In the genomic region with DNA sequence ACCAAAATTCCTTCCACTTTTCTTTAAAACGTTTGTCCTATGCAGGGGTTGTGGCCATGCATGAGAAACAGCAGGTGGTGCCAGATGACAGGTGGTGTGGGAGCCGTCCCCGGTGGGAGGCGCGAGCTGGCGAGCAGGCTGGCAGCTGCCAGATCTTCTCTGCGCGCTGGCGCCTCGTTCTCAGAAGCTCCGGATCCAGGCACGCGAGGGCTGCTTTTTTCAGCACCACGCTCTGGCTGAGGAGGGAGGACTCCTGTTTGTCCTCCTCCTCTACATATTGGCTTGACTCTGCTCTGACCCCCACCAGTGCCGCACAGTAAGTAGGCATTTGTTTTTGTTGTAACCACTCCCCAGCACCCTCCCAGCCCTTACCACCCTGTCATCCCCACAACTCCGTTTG, we compare ENCODE assay signal across 9 mouse cellular contexts. TPM values are rescaled to one million over a fixed set of nuclear protein-coding genes. Genes with fewer than 3 reads are reported as not detected.
DNase-seq lines count a peak whose midpoint lies in the region; ATAC-seq and TF ChIP-seq lines count a peak whose summit lies in the region.
"Had no signal": no experiment of that assay in that cellular context is flagged by ENCODE, and none has a peak within 500 bp of the region (broad histone marks: within the 10 kb centered on the region; RNA-seq: fewer than 3 reads in every experiment).

A gene (plus strand): TSS at position 183 of the 400 bp plus-strand sequence.

- WGBS in intestine, postnatal 0 days = 0% methylated on average over 16 of the region's 16 CpGs
- under 1% methylated on average over 16 of the region's 16 CpGs for WGBS in midbrain, embryonic 11.5 days

- H3K9me3 ChIP-seq in intestine, postnatal 0 days (ENCODE audit: control insufficient read depth) = no peaks in the 10 kb centered on the region
- H3K9me3 ChIP-seq in midbrain, embryonic 11.5 days (ENCODE audit: control insufficient read depth, low read length) = no peaks in the 10 kb centered on the region
- H3K9me3 ChIP-seq: liver, embryonic 15.5 days had no signal

- no peak within 1 kb of the TSS for H3K27ac ChIP-seq in intestine, postnatal 0 days (ENCODE audit: low read depth, low read length)
- peak within 1 kb of the TSS; percentile 78 for H3K27ac ChIP-seq in midbrain, embryonic 11.5 days (ENCODE audit: low read depth, low read length)
- H3K27ac ChIP-seq: liver, embryonic 15.5 days had no signal

- H3K36me3 ChIP-seq in intestine, postnatal 0 days (ENCODE audit: control insufficient read depth, insufficient read depth) = no peaks in the 10 kb centered on the region
- H3K36me3 ChIP-seq in midbrain, embryonic 11.5 days (ENCODE audit: control insufficient read depth, insufficient read depth, low read length) = peaks cover 6% of the 10 kb centered on the region
- H3K36me3 ChIP-seq: liver, embryonic 15.5 days had no signal

- peak; percentile 81 for TF ChIP-seq CTCF in intestine, postnatal 0 days (IDR thresholded peaks at IDR 0.05; ENCODE audit: low read depth)

- no peak within 1 kb of the TSS for H3K9ac ChIP-seq in intestine, postnatal 0 days (ENCODE audit: low read depth, low read length)
- peak within 1 kb of the TSS; percentile 74 for H3K9ac ChIP-seq in midbrain, embryonic 11.5 days (ENCODE audit: low read length)
- H3K9ac ChIP-seq: liver, embryonic 15.5 days had no signal

- 0 out of 2 replicates have a peak within 1 kb of the TSS, but pooled peaks have one; percentile 11 for H3K4me3 ChIP-seq in intestine, postnatal 0 days (ENCODE audit: low read depth, low read length)
- peak within 1 kb of the TSS; percentile 37 for H3K4me3 ChIP-seq in midbrain, embryonic 11.5 days (ENCODE audit: low read depth, low read length)
- H3K4me3 ChIP-seq: liver, embryonic 15.5 days had no signal

- peak; percentile 87 for DNase-seq in ZHBTc4 (ENCODE audit: low read depth, low spot score)
- DNase-seq in embryo, embryonic 11 days = peak; percentile 91
- DNase-seq in left cerebral cortex, postnatal 25 days (ENCODE audit: low spot score in 2 of 2) = peak; percentile 91 to 97
- peak; percentile 96 for DNase-seq in midbrain, embryonic 11.5 days (ENCODE audit: low spot score, missing footprints)
- peak; percentile 38 for DNase-seq in skeletal muscle tissue, adult 2 months (ENCODE audit: low read depth, low spot score)
- DNase-seq in yolk sac, embryonic 10.5 days (ENCODE audit: low spot score) = peak; percentile 42

- H3K27me3 ChIP-seq in intestine, postnatal 0 days (replicated peaks; ENCODE audit: control insufficient read depth, insufficient read depth, low read length) = no peaks in the 10 kb centered on the region
- H3K27me3 ChIP-seq in midbrain, embryonic 11.5 days (ENCODE audit: control insufficient read depth, insufficient read depth, low read length) = no peaks in the 10 kb centered on the region

- peaks cover 6% of the 10 kb centered on the region for H3K4me1 ChIP-seq in intestine, postnatal 0 days (replicated peaks; ENCODE audit: control insufficient read depth, insufficient read depth, low read length)
- H3K4me1 ChIP-seq in midbrain, embryonic 11.5 days (ENCODE audit: control insufficient read depth, insufficient read depth, low read length) = peaks cover 22% of the 10 kb centered on the region
- H3K4me1 ChIP-seq: liver, embryonic 15.5 days had no signal

- ATAC-seq in granulocyte monocyte progenitor cell, adult 5-6 weeks (replicated peaks; ENCODE audit: poor library complexity, severe bottlenecking) = peak; percentile 93
- peak; percentile 74 for ATAC-seq in intestine, postnatal 0 days
- ATAC-seq in midbrain, embryonic 11.5 days (ENCODE audit: low FRiP score) = peak; percentile 84

- peak within 1 kb of the TSS; percentile 52 for H3K4me2 ChIP-seq in intestine, postnatal 0 days (replicated peaks; ENCODE audit: low read depth)
- H3K4me2 ChIP-seq in midbrain, embryonic 11.5 days = peak within 1 kb of the TSS; percentile 40
- H3K4me2 ChIP-seq: liver, embryonic 15.5 days had no signal

- intact Hi-C loops in left cerebral cortex, postnatal 25 days (cut with DNase I) = loop anchor here (1.0 to 2.0 kb wide), 3 partner anchors 61 to 162 kb away; no protein-coding TSS in a partner anchor

RNA-seq across cellular contexts. Expression of the gene that starts here (rescaled TPM):
- total RNA-seq in granulocyte monocyte progenitor cell, adult 5-6 weeks (2014; fragmentation: Nextera tagmentation) = not detected in 2 replicates
- not detected in 2 replicates for total RNA-seq in granulocyte monocyte progenitor cell, adult 5-6 weeks (2017)
- 9.3 and 10.1 TPM in 2 replicates for polyA plus RNA-seq in intestine, postnatal 0 days (2015; fragmentation: Nextera tagmentation; extraction: Ambion mirVana)
- 100 to 1,000 TPM; 662 to 666 TPM for total RNA-seq in left cerebral cortex, postnatal 25 days (2021)
- polyA plus RNA-seq in midbrain, embryonic 11.5 days (2014; fragmentation: Nextera tagmentation; extraction: Ambion mirVana) = 39.8 and 40.5 TPM in 2 replicates

Comparison
In these comparisons a context has a peak if more than half of its experiments do, and no peak if none do; other contexts are left out.
1. RNA of the gene that starts here (total RNA-seq): 662 to 666 TPM in left cerebral cortex, postnatal 25 days; not detected in granulocyte monocyte progenitor cell, adult 5-6 weeks; every median in the first group is over 100 times any median in the second.
2. Peak in ATAC-seq in granulocyte monocyte progenitor cell, adult 5-6 weeks; RNA of the gene not detected or under 1 TPM.
3. DNase-seq: peak in every context shown above with its lines; median percentile 96 in midbrain, embryonic 11.5 days; 94 in left cerebral cortex, postnatal 25 days; 91 in embryo, embryonic 11 days; 87 in ZHBTc4; 42 in yolk sac, embryonic 10.5 days; 38 in skeletal muscle tissue, adult 2 months.
4. Peak in every context shown above with its lines, with median percentiles within 50 percentile points of each other: ATAC-seq.